Mouse (Mus musculus) thymus, postnatal 25 days (tissue): ENCODE measurements at regions not wholly inside any gene's neighbourhood (a gene's known extent, or its start where the extent isn't known, plus 50 kb on each side); places are given as distances from the start of the nearest gene placed in this dataset.
"Not testable (repeated sequence)": the region's sequence is repeated elsewhere in the genome, so short reads cannot be mapped to it uniquely, and the experiment has no call there.

ENCODE experiments used
- DNase-seq: peaks from one replicate; pipeline ENCODE4 v3.0.0; 2022

- DNase-seq, result no peak
Observed at GRCm38 (mm10) chr13:97481259-97481658, 240.4 kb downstream of the Enc1 start.

GRCm38 (mm10) chr13:97479066-97479586 is 238.2 kb downstream of the Enc1 start:
- DNase-seq, result no peak

DNA sequence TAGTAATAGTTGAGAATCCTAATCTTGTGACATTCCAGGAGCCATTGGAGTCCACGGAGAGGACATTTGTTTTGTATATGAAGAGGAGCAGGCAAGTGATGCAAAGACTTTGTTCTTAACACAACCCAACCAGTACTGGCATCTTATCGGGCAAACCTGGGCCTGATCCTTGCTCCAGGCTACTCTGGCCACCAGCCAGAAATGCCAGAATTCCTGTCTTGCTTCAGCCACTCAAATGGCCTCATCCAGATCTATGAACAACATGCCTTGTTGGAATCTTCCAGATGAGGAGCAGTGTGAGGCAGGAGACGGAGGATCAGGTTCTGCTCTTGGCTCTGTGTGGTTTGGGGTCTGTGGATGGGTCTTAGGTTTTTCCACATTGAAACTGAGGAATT is 233.1 kb downstream of the Enc1 start:
- no peak for DNase-seq

- no peak for DNase-seq
Observed at GRCm38 (mm10) chr13:97473256-97473970, 232.5 kb downstream of the Enc1 start.

GRCm38 (mm10) chr13:97469999-97470398 is 229.1 kb downstream of the Enc1 start:
- DNase-seq, result no peak

DNA sequence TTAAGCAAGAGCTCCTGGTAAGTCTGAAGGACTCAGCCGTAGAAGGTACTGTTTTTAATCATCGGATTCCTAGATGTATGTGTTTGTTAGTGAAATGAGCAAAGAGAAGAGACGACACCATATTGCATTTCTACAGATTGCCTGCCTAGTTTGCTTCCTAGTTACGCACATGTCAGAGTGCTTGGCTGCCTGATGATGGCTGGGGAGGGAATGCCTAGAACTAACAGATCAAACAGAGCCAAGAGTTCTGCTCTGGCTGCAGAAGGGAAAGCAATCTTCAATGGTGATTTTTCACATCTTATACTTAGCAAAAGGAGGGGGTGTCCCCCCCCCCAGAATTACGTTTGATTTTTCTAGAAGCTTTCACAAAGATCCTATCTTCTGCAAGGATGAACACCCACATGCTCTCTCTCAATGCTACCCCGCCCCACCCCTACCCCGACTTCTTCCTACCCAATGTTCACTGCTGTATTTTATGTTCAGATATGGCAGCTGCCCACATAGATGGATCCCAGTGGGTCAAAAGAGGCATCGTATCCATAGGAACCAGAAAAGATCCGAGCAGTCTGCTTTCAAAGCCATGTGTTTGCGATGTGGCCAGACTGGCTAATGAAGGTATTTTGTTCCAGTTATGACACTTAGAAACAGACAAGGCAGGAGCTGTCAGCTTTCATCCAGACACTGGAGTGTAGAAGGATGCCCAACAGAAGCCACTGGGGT is 228.1 kb downstream of the Enc1 start:
- DNase-seq, result no peak

GRCm38 (mm10) chr13:97466585-97466984 is 225.7 kb downstream of the Enc1 start:
- not testable (repeated sequence) for DNase-seq

- DNase-seq, result no peak
Observed at GRCm38 (mm10) chr13:97463798-97464197, 222.9 kb downstream of the Enc1 start.

DNA sequence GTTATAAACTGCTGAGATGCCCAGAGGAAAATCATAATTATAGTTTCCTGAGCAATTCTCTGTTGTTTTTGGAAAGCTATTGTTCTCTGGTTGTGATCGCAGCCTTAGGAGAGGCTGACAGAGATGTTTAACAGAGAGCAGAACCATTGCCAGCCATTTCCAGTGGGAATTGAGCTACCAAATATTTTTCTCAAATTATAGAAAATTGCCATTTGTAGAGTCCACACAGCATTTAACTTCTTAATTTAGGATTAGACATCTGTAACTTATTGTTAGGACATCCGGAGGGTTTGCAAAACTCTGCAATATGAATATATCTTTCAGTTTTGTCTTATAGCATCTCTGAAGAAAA is 222.0 kb downstream of the Enc1 start:
- DNase-seq, result no peak

DNA sequence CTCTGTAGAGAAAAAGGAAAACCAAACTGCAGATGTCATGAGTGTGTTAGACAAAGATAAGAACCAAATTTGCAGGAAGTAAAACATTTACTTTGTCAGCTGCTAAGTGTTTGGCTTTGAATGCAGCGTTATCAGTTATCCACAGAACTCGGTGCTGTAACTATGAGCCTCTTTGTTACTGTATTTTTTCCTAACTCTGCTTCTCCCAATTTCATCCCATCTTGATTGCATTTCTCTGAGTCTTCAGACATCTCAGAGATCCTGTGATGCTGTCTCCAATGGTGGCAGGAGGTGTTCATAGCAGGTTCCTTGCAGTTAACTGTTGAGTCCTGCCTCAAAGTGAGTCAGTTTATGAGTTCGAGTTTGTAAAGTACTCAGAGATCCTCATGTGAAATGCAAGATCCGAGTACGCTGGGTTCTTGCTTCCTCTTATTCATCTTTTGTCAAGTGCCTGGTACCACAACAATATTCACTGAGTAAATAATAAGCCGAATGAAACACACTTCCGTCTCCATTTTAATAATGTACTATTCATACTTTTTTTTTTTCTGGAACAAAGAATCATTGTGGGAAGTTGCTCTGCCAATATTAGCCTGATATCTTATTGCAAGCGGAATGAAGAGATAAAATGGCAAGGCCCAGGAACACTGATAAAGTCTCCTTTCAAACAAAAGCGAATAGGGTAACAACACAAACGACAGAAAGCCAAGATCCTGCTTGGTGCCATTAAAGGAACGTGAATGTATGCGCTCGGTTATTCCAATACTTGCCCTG is 221.4 kb downstream of the Enc1 start:
- no peak for DNase-seq

DNA sequence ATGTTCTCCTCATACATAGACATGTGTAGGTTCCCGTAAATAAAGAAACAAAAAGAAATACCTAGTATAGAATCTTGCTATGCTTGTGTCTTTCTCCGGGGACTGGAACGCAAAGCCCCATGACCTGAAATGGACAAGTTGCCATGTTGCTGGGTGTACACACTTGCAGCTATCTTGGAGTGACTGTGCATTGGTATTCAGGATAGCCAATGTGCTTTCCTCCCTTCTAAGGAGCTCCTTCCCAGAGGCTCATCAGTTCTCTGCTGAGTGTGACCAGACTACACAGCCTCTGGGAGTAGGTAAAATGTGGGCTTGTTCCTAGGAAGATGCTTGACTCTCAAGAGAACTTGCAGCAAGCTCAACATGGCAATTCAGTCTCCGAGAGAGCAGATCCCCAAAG is 220.3 kb downstream of the Enc1 start:
- no peak for DNase-seq

DNA sequence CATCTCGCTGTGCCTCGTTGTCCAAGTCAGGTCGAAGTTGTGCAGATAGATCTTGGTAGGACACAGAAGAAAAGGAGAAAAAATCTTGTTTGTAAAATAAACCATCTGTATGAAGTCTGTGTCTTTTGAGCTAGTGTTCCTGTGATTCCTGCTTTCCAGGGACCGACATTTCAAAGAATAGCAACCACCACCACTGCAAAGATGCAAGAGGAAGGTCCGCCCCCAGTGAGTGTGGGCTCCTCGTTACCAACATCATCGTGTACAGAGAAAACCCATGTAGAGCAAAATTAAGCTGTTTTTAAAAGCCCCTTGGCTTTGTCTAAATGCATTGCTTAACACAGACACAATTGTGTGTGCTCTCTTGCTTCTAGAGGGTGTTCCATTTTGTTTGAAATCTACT is 218.2 kb downstream of the Enc1 start:
- no peak for DNase-seq

DNA sequence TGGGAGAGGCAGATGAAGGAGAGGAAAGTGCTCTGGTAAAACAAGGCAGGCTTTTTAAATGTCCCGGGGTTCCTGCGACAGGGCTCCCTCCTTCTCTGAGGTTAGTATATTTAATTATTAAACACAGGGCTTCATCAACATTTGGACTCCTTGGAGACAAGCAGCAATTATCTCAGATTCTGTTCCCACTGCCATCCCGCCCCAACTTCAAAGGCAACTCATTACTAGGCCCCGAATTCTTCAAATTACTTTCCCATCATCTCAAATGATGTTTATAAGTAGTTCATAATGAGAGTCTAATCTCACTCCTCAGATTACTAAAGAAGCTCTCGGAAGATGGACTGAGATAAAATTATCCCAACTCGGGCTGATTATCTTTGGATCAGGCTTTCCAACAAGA is 215.1 kb downstream of the Enc1 start:
- no peak for DNase-seq

GRCm38 (mm10) chr13:97454715-97455114 is 213.8 kb downstream of the Enc1 start:
- DNase-seq, result no peak

- no peak for DNase-seq
Observed at GRCm38 (mm10) chr13:97453469-97453868, 212.6 kb downstream of the Enc1 start.

GRCm38 (mm10) chr13:97453090-97453430 is 212.2 kb downstream of the Enc1 start:
- no peak for DNase-seq

DNA sequence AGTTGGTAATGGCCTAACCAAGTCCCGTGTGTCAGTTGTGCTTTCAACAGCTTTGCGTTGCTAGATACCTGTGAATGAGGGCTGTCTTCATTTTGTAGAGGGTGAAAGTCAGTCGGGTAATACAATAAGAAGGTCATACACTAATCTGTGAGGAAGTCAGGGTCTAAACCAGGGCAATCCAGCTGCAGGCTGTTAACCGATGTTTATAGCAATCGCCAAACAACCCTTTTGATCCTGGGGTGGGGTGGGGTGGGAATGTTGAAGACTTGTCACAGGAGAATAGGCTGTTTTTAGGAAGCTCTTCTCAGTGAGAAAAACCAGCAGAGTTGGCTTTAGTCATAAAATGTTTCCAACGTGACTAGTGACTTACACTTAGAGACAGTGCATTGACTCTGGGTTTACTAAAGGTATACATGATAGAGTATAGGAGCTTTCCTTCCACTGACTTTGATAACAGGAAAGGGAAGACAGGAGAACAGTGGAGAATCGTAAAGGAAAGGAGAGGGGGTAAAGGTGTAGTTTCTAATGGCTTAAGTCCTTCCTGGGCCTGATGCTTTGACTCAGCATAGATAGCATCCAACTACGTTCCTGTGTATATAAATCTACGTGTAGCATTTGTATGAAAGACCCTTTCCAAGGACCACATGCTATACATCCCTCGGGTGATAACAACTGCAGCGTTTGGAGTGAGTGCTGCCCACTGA is 211.6 kb downstream of the Enc1 start:
- DNase-seq, result no peak

GRCm38 (mm10) chr13:97451276-97451675 is 210.4 kb downstream of the Enc1 start:
- DNase-seq, result no peak

DNA sequence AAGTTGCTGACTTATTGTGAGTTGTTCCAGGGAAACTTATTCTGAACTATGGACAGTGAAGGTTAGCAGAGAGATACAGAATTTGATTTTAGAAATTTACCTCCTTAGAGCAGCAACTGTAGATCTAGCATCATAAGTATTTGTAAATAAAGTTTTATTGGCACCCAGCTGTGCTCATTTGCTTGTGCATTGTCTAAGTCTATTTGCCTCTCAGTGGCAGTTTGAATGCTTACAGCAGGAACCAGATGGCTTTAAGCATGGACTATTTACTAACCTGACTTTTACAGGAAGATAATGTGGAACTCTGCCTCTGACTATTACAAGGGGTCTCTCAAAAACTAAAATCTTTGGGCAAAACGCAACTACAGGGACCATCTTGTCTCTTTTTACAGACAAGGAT is 207.2 kb downstream of the Enc1 start:
- no peak for DNase-seq

GRCm38 (mm10) chr13:97443731-97444428 is 203.0 kb downstream of the Enc1 start:
- DNase-seq, result no peak

GRCm38 (mm10) chr13:97442806-97443205 is 201.9 kb downstream of the Enc1 start:
- DNase-seq, result no peak

- DNase-seq, result peak; percentile 80
Observed at GRCm38 (mm10) chr13:97442283-97442682, 201.4 kb downstream of the Enc1 start.

- no peak for DNase-seq
Observed at GRCm38 (mm10) chr13:97441803-97442202, 200.9 kb downstream of the Enc1 start.
